Mouse (Mus musculus) limb, embryonic 11.5 days (tissue): ENCODE results near the gene Banp. TPM values are rescaled to one million over a fixed set of nuclear protein-coding genes. Genes with fewer than 3 reads are reported as not detected.

Experiments used
- microRNA-seq: library from miRNA; unstranded; fragments of <30 nt; microRNA quantifications from one replicate; pipeline ENCODE4, GENCODE M21; 2016
- polyA plus RNA-seq: library from polyadenylated mRNA; unstranded; fragments of >200 nt; fragmentation: Nextera tagmentation; extraction: Ambion mirVana; gene quantifications from 2 replicates; pipeline ENCODE4 v1.2.1, GENCODE M21; 2014

Gene Banp
- polyA plus RNA-seq, 1 experiment from 2014 or later = 58.1 TPM

Small RNA genes lying within 50 kb of the gene (microRNA-seq; reads per million reads assigned to microRNA genes)
- gene Mir7237 = not detected

Other genes starting within 250 kb of the Banp start
- gene Jph3, start 220.1 kb upstream of the Banp start, polyA plus RNA-seq = 0.67 and 0.73 TPM in 2 replicates
- 52.8 and 60.8 TPM in 2 replicates for gene Klhdc4, start 120.2 kb upstream of the Banp start, polyA plus RNA-seq
- 15.2 and 17.0 TPM in 2 replicates for gene Slc7a5, start 42.1 kb upstream of the Banp start, polyA plus RNA-seq
- not detected in 2 replicates for gene Car5a, start 4.8 kb upstream of the Banp start, polyA plus RNA-seq